In the genomic region with DNA sequence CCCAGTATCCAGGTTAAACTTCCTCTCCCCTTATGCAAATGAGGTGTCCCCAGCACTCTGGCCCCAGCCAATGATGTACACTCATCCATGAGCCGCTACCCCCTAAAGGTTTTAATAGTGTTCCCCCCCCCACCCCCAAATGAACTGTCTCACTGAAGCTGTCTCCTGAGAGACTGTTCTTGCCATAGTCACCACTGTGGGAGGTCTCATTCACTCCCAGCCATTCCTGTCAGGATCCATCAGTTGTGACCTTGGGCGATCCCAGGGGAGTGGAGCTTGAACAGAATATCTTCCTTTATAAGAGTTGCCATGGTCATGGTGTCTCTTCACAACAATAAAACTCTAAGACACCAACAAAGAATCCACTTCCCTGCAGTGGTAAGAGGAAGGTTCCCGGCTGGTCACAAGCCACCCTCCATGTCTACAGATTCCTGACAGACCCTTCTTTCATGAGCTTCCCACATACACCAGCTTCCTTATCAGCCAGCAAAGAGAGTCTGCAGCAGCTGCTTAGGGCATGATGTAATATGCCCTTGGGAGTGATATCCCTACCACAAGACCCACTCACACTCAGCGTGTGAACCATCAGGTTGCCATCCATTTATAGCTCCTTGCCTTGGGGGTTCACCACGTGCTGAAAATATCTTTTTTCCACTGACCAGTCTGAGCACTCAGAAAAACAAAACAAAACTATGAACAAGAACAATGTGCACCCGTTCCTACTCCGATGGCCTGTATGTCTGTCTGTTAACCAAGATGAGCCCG, we compare ENCODE assay signal across 22 mouse cellular contexts. TPM values are rescaled to one million over a fixed set of nuclear protein-coding genes. Genes with fewer than 3 reads are reported as not detected.
DNase-seq lines count a peak whose midpoint lies in the region; ATAC-seq and TF ChIP-seq lines count a peak whose summit lies in the region.
"Had no signal": no experiment of that assay in that cellular context is flagged by ENCODE, and none has a peak within 500 bp of the region (broad histone marks: within the 10 kb centered on the region; RNA-seq: fewer than 3 reads in every experiment).

No protein-coding gene starts in this region.

- no peaks in the 10 kb centered on the region for H3K27me3 ChIP-seq in heart, embryonic 12.5 days (replicated peaks)
- no peaks in the 10 kb centered on the region for H3K27me3 ChIP-seq in CH12.LX (replicated peaks)
- no peaks in the 10 kb centered on the region for H3K27me3 ChIP-seq in forebrain, embryonic 11.5 days (ENCODE audit: control insufficient read depth, insufficient read depth, low read length)
- H3K27me3 ChIP-seq in intestine, embryonic 15.5 days (replicated peaks) = no peaks in the 10 kb centered on the region
- H3K27me3 ChIP-seq: embryonic facial prominence, embryonic 12.5 days; forebrain, embryonic 12.5 days; kidney, embryonic 15.5 days had no signal

- no peak for DNase-seq in heart, postnatal 10 days
- DNase-seq in 3T3-L1 (ENCODE audit: low read depth, low spot score) = peak; percentile 70
- peak; percentile 55 for DNase-seq in CH12.LX (ENCODE audit: extremely low read depth)
- DNase-seq in ZHBTc4 (ENCODE audit: low read depth, low spot score) = peak; percentile 65
- no peak for DNase-seq in forebrain, embryonic 11.5 days (ENCODE audit: low spot score)
- DNase-seq: adrenal gland, postnatal 36 days; cerebellum, adult 9-10 months; gastrocnemius, adult 2 months; kidney, adult 11 months; kidney, postnatal 36 days; layer of hippocampus, postnatal 36 days; thymus, adult 2 months had no signal

- dilution Hi-C loops in CH12.LX (cut with MboI; ENCODE audit: extremely low pct_ligation_motif_present, extremely low pct_unique_long_range_greater_than_20kb, low sequenced_read_pairs) = no loop called here

- TF ChIP-seq POLR2A in CH12.LX (IDR thresholded peaks at IDR 0.05; ENCODE audit: low read depth, low read length) = no peak

- WGBS in heart, embryonic 12.5 days = 50% methylated on average over 8 of the region's 8 CpGs
- WGBS in forebrain, embryonic 11.5 days = 92% methylated on average over 8 of the region's 8 CpGs
- 81% methylated on average over 8 of the region's 8 CpGs for WGBS in intestine, embryonic 15.5 days

- peaks cover 20% of the 10 kb centered on the region for H3K4me1 ChIP-seq in heart, embryonic 12.5 days (replicated peaks)
- peaks cover 17 to 34% of the 10 kb centered on the region in 2 experiments for H3K4me1 ChIP-seq in CH12.LX (ENCODE audit: control insufficient read depth in 1 of 2, insufficient read depth in 2 of 2)
- H3K4me1 ChIP-seq in forebrain, embryonic 11.5 days (replicated peaks; ENCODE audit: control insufficient read depth, insufficient read depth, low read length) = no peaks in the 10 kb centered on the region
- H3K4me1 ChIP-seq in intestine, embryonic 15.5 days (replicated peaks) = no peaks in the 10 kb centered on the region
- H3K4me1 ChIP-seq: embryonic facial prominence, embryonic 12.5 days; forebrain, embryonic 12.5 days; kidney, embryonic 15.5 days; midbrain, embryonic 10.5 days had no signal

- peak; percentile 72 for TF ChIP-seq EP300 in CH12.LX (IDR thresholded peaks at IDR 0.05; ENCODE audit: low read length)

- H3K9ac ChIP-seq in heart, embryonic 12.5 days = no peak overlapping the region
- no peak overlapping the region for H3K9ac ChIP-seq in CH12.LX (ENCODE audit: insufficient read depth, low read depth)
- no peak overlapping the region for H3K9ac ChIP-seq in forebrain, embryonic 11.5 days (ENCODE audit: low read length)
- no peak overlapping the region for H3K9ac ChIP-seq in intestine, embryonic 15.5 days
- H3K9ac ChIP-seq: embryonic facial prominence, embryonic 12.5 days; forebrain, embryonic 12.5 days; kidney, embryonic 15.5 days had no signal

- intact Hi-C loops in heart, postnatal 10 days (cut with DNase I) = no loop called here

- H3K4me3 ChIP-seq in heart, embryonic 12.5 days = no peak overlapping the region
- H3K4me3 ChIP-seq in CH12.LX (replicated peaks in 1 of 3; ENCODE audit: low read depth in 2 of 3, low read length in 2 of 3, poor library complexity in 1 of 3) = no peak overlapping the region
- no peak overlapping the region for H3K4me3 ChIP-seq in forebrain, embryonic 11.5 days (ENCODE audit: low read depth, low read length)
- no peak overlapping the region for H3K4me3 ChIP-seq in intestine, embryonic 15.5 days (replicated peaks)
- H3K4me3 ChIP-seq: embryonic facial prominence, embryonic 12.5 days; forebrain, embryonic 12.5 days; gastrocnemius, adult 2 months; kidney, embryonic 15.5 days; midbrain, embryonic 10.5 days had no signal

- no peak for TF ChIP-seq CTCF in CH12.LX (conservative IDR thresholded peaks at IDR 0.05 in 1 of 2, IDR thresholded peaks at IDR 0.05 in 1 of 2; ENCODE audit: low read depth in 2 of 2, low read length in 2 of 2)

- 0 out of 2 replicates have a peak, but pooled peaks cover 2% of the 10 kb centered on the region for H3K9me3 ChIP-seq in heart, embryonic 12.5 days (replicated peaks)
- peaks cover 4% of the 10 kb centered on the region for H3K9me3 ChIP-seq in CH12.LX (replicated peaks; ENCODE audit: low read length)
- H3K9me3 ChIP-seq in forebrain, embryonic 11.5 days (ENCODE audit: control insufficient read depth, low read length) = no peaks in the 10 kb centered on the region
- no peaks in the 10 kb centered on the region for H3K9me3 ChIP-seq in intestine, embryonic 15.5 days
- H3K9me3 ChIP-seq: embryonic facial prominence, embryonic 12.5 days; forebrain, embryonic 12.5 days; kidney, embryonic 15.5 days; midbrain, embryonic 10.5 days had no signal

- ATAC-seq in heart, embryonic 12.5 days (ENCODE audit: insufficient number of reproducible peaks, low FRiP score) = peak; percentile 73
- no peak for ATAC-seq in forebrain, embryonic 11.5 days (replicated peaks; ENCODE audit: low FRiP score)
- no peak for ATAC-seq in intestine, embryonic 15.5 days
- ATAC-seq: hindbrain, postnatal 0 days; lung, postnatal 0 days had no signal

- H3K79me2 ChIP-seq in CH12.LX (replicated peaks; ENCODE audit: control insufficient read depth, extremely low read depth, insufficient read depth, poor library complexity, severe bottlenecking) = no peaks in the 10 kb centered on the region

- TF ChIP-seq RAD21 in CH12.LX (IDR thresholded peaks at IDR 0.05; ENCODE audit: low read depth, low read length) = no peak

- in situ Hi-C loops in CH12.LX (cut with MboI; ENCODE audit: low pct_ligation_motif_present, low pct_unique_long_range_greater_than_20kb, low sequenced_read_pairs) = no loop called here

- peaks cover 16% of the 10 kb centered on the region for H3K36me3 ChIP-seq in heart, embryonic 12.5 days
- peaks cover 0 to 15% of the 10 kb centered on the region in 2 experiments for H3K36me3 ChIP-seq in CH12.LX (replicated peaks in 1 of 2; ENCODE audit: control insufficient read depth in 1 of 2, insufficient read depth in 1 of 2, low read length in 1 of 2)
- H3K36me3 ChIP-seq in forebrain, embryonic 11.5 days (ENCODE audit: control insufficient read depth, insufficient read depth, low read length) = no peaks in the 10 kb centered on the region
- H3K36me3 ChIP-seq in intestine, embryonic 15.5 days = 0 out of 2 replicates have a peak, but pooled peaks cover 2% of the 10 kb centered on the region
- H3K36me3 ChIP-seq: embryonic facial prominence, embryonic 12.5 days had no signal

- H3K27ac ChIP-seq in heart, embryonic 12.5 days (ENCODE audit: poor library complexity, severe bottlenecking) = peak overlapping the region; percentile 34
- no peak overlapping the region for H3K27ac ChIP-seq in CH12.LX (ENCODE audit: insufficient read depth, low read depth)
- H3K27ac ChIP-seq in forebrain, embryonic 11.5 days (ENCODE audit: low read depth, low read length) = no peak overlapping the region
- H3K27ac ChIP-seq in intestine, embryonic 15.5 days = no peak overlapping the region
- H3K27ac ChIP-seq: embryonic facial prominence, embryonic 12.5 days; forebrain, embryonic 12.5 days; gastrocnemius, adult 2 months; hindbrain, postnatal 0 days; kidney, embryonic 15.5 days; macrophage; midbrain, embryonic 10.5 days; stomach, postnatal 0 days had no signal

- no peak overlapping the region for H3K4me2 ChIP-seq in heart, embryonic 12.5 days
- H3K4me2 ChIP-seq in CH12.LX (ENCODE audit: insufficient read depth, low read depth, poor library complexity, severe bottlenecking) = no peak overlapping the region
- H3K4me2 ChIP-seq in forebrain, embryonic 11.5 days (ENCODE audit: low read depth, low read length, severe bottlenecking) = no peak overlapping the region
- H3K4me2 ChIP-seq in intestine, embryonic 15.5 days (replicated peaks) = no peak overlapping the region
- H3K4me2 ChIP-seq: embryonic facial prominence, embryonic 12.5 days; forebrain, embryonic 12.5 days; kidney, embryonic 15.5 days had no signal

TF ChIP-seq in CH12.LX, 34 proteins besides CTCF, POLR2A, EP300 and RAD21 (continues in another document):
- TF ChIP-seq CHD2 (IDR thresholded peaks at IDR 0.05; ENCODE audit: low read length) = 0 out of 2 replicates have a peak, but pooled peaks have one; percentile 29
- no peak for TF ChIP-seq MXI1 (IDR thresholded peaks at IDR 0.05; ENCODE audit: low read depth, low read length)
- TF ChIP-seq E2F4 (IDR thresholded peaks at IDR 0.05; ENCODE audit: insufficient replicate concordance, low read depth, low read length) = no peak
- no peak for TF ChIP-seq GABPA (IDR thresholded peaks at IDR 0.05; ENCODE audit: insufficient replicate concordance, low read depth, low read length)
- no peak for TF ChIP-seq RCOR1 (conservative IDR thresholded peaks at IDR 0.05; ENCODE audit: low read depth, low read length)
- TF ChIP-seq USF1 (IDR thresholded peaks at IDR 0.05; ENCODE audit: low read depth, low read length) = no peak
- TF ChIP-seq IRF4 (IDR thresholded peaks at IDR 0.05; ENCODE audit: low read depth, low read length) = peak; percentile 41; the same call in 1 of the 2 replicates
- TF ChIP-seq NRF1 (IDR thresholded peaks at IDR 0.05; ENCODE audit: low read depth, low read length) = no peak
- TF ChIP-seq MAZ (IDR thresholded peaks at IDR 0.05; ENCODE audit: low read depth, low read length) = no peak
- TF ChIP-seq ZNF384 (IDR thresholded peaks at IDR 0.05; ENCODE audit: low read depth, low read length) = no peak
- TF ChIP-seq BHLHE40 (IDR thresholded peaks at IDR 0.05; ENCODE audit: low read depth, low read length) = peak; percentile 88
- peak; percentile 94 for TF ChIP-seq ETS1 (conservative IDR thresholded peaks at IDR 0.05; ENCODE audit: low read depth, low read length)
- TF ChIP-seq MYC (IDR thresholded peaks at IDR 0.05; ENCODE audit: low read depth, low read length) = peak; percentile 60; the same call in 1 of the 2 replicates
- no peak for TF ChIP-seq SMC3 (IDR thresholded peaks at IDR 0.05; ENCODE audit: low read depth, low read length)

RNA-seq across cellular contexts. Expression of a gene that starts 50.4 kb away (rescaled TPM):
- 8.5 and 9.7 TPM in 2 replicates for polyA plus RNA-seq in heart, embryonic 12.5 days (2016; fragmentation: Nextera tagmentation; extraction: Ambion mirVana)
- total RNA-seq in heart, postnatal 10 days (2021) = 10 to 100 TPM; 19.6 to 24.6 TPM
- 12.8 and 12.9 TPM in 2 replicates for total RNA-seq in CH12.LX (2012; rRNA removed)
- 12.2 and 12.3 TPM in 2 replicates for total RNA-seq in CH12.LX (2014; rRNA removed)
- 14.0 and 15.6 TPM in 2 replicates for polyA plus RNA-seq in CH12.LX (2012; ENCODE audit: insufficient read length, low read depth)
- 11.3 and 12.3 TPM in 2 replicates for polyA plus RNA-seq in forebrain, embryonic 11.5 days (2014; fragmentation: Nextera tagmentation; extraction: Ambion mirVana)
- 8.1 and 8.5 TPM in 2 replicates for polyA plus RNA-seq in intestine, embryonic 15.5 days (2015; fragmentation: Nextera tagmentation; extraction: Ambion mirVana)

Comparison
In these comparisons a context has a peak if more than half of its experiments do, and no peak if none do; other contexts are left out.
1. DNase-seq: peak in 3T3-L1 (single experiment), CH12.LX (single experiment) and ZHBTc4 (single experiment); none in heart, postnatal 10 days (0 of 2) and forebrain, embryonic 11.5 days (single experiment).